Mouse (Mus musculus) myocyte (in vitro differentiated cells): ENCODE measurements at regions not wholly inside any gene's neighbourhood (a gene's known extent, or its start where the extent isn't known, plus 50 kb on each side); places are given as distances from the start of the nearest gene placed in this dataset.

Source experiments
- E2F4 ChIP-seq: IDR thresholded peaks from one replicate; pipeline ENCODE4 v1.6.1; 2011; ENCODE audit warnings: mild to moderate bottlenecking, control low read depth, moderate library complexity; ENCODE audit not compliant: insufficient read depth
- POLR2A ChIP-seq: IDR thresholded peaks from one replicate; pipeline ENCODE4 v1.6.1; 2011; ENCODE audit warnings: low read depth, mild to moderate bottlenecking, control low read depth, moderate library complexity; ENCODE audit not compliant: insufficient read length

DNA sequence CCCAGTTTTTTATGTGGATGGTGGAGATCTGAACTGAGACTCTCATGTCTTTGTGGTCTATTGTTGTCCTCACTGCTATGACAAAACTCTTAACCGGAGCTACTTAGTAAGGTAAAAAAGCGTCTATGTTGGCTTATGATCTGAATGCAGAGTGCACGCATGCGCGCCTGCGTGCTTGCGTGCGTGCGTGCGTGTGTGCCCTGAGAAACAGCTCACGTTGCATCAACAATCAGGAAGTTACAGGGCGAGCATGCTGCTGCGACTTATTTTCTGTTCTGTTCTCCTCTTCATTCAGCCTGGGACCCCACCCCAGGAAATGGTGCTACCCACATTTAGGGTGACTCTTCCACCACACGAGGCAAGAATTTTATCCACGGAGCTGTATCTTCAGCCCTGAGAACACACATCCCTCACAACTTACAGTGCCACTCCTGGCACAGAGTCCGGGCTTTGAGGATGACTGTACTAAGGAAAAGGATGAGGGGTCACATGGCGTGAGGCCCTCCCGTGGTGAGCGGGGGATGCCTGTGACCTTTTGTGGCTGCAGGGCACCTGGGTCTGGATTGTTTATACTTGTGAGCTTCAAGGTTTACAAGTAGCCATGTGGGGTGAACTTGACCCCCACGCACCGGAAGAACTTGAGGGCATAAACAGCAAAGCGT, 213.4 kb downstream of the Gadd45g start:
- TF ChIP-seq E2F4 (no peak), POLR2A (no peak)
